Mouse (Mus musculus) brain, embryonic 14.5 days (tissue): ENCODE measurements around the gene Timm22.

ENCODE experiments used
- CTCF ChIP-seq: fragments of 200-500 bp; IDR thresholded peaks from 2 replicates; pipeline ENCODE4 v1.5.1; 2012; ENCODE audit warnings: inconsistent platforms, mild to moderate bottlenecking, moderate library complexity, borderline replicate concordance; ENCODE audit not compliant: insufficient read depth, insufficient read length; ENCODE audit errors: extremely low read depth
- POLR2A ChIP-seq: fragments of 200-500 bp; IDR thresholded peaks from 2 replicates; pipeline ENCODE4 v1.6.1; 2012; ENCODE audit warnings: mild to moderate bottlenecking, inconsistent platforms, borderline replicate concordance; ENCODE audit not compliant: poor library complexity, insufficient read depth, insufficient read length, severe bottlenecking; ENCODE audit errors: extremely low read depth

DNA sequence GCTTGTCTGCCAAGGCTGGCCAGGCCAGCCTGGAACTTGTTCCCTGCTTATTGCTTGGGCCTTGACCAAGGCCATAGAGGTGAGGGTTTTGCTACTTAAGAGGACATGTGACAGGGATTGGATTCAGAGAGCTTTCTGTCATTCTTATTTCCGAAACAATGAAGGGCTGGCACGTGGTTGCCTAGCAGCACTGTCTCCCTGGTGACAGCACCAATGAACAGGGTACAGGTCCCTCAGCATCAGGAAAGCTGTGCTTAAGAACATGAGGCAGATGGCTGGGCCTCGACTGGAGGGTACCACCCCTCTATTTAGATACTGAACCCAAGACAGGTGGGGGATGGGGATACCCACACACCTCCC is 43.4 kb downstream of the Timm22 start:
- TF ChIP-seq POLR2A (no peak), CTCF (no peak)
